Mouse (Mus musculus): ENCODE results near the gene Sall4. TPM values are rescaled to one million over a fixed set of nuclear protein-coding genes. Genes with fewer than 3 reads are reported as not detected.
A peak's percentile ranks its signal among the peaks of the same experiment; 100 is the strongest.

Sall4 gene
- polyA plus RNA-seq, 1 experiment from 2014 or later = not detected

- Histone ChIP-seq H3K4me1 (replicated peaks; ENCODE audit: insufficient read depth, low read length) (peaks cover 17% of the 10 kb centered on the region), H3K4me2 (ENCODE audit: low read length) (peak overlapping the region; percentile 61), H3K27ac (no peak overlapping the region), H3K9ac (ENCODE audit: low read depth, low read length) (no peak overlapping the region), H3K4me3 (replicated peaks; ENCODE audit: low read depth, low read length) (peak overlapping the region; percentile 29), H3K27me3 (ENCODE audit: insufficient read depth, low read length) (peaks cover 84% of the 10 kb centered on the region), H3K9me3 (replicated peaks; ENCODE audit: low read length) (no peaks in the 10 kb centered on the region), H3K36me3 (ENCODE audit: insufficient read depth, low read length) (no peaks in the 10 kb centered on the region)
- ATAC-seq (replicated peaks; ENCODE audit: low FRiP score, low read depth) (no peak), DNase-seq (ENCODE audit: low spot score) (no peak)
- TF ChIP-seq CTCF (IDR thresholded peaks at IDR 0.05; ENCODE audit: low read depth) = no peak
- under 1% methylated on average over 47 of the region's 52 CpGs for WGBS
Measured at GRCm38 (mm10) chr2:168766538-168767361, 993 bp downstream of the Sall4 start.

- under 1% methylated on average over 63 of the region's 65 CpGs for WGBS
- peaks cover 92% of the 10 kb centered on the region for H3K27me3 ChIP-seq (ENCODE audit: insufficient read depth, low read length)
Measured at GRCm38 (mm10) chr2:168765696-168766537, 1.8 kb downstream of the Sall4 start.

GRCm38 (mm10) chr2:168765065-168765681, 2.6 kb downstream of the Sall4 start:
- H3K27ac ChIP-seq = no peak overlapping the region
- ATAC-seq (replicated peaks; ENCODE audit: low FRiP score, low read depth) = no peak
- DNase-seq (ENCODE audit: low spot score) = peak; percentile 46

More at GRCm38 (mm10) chr2:168765696-168766537, 1.8 kb downstream of the Sall4 start:
- ATAC-seq (replicated peaks; ENCODE audit: low FRiP score, low read depth) = no peak
- Histone ChIP-seq H3K9me3 (replicated peaks; ENCODE audit: low read length) (no peaks in the 10 kb centered on the region), H3K4me1 (replicated peaks; ENCODE audit: insufficient read depth, low read length) (peaks cover 17% of the 10 kb centered on the region), H3K4me3 (replicated peaks; ENCODE audit: low read depth, low read length) (peak overlapping the region; percentile 29), H3K4me2 (ENCODE audit: low read length) (peak overlapping the region; percentile 61), H3K36me3 (ENCODE audit: insufficient read depth, low read length) (no peaks in the 10 kb centered on the region), H3K9ac (ENCODE audit: low read depth, low read length) (no peak overlapping the region; the same call in 1 of the 2 replicates), H3K27ac (no peak overlapping the region)
- no peak for DNase-seq (ENCODE audit: low spot score)
- TF ChIP-seq CTCF (IDR thresholded peaks at IDR 0.05; ENCODE audit: low read depth) = no peak

GRCm38 (mm10) chr2:168764460-168764867, 3.3 kb downstream of the Sall4 start:
- Histone ChIP-seq H3K4me2 (ENCODE audit: low read length) (no peak overlapping the region), H3K4me1 (replicated peaks; ENCODE audit: insufficient read depth, low read length) (peaks cover 17% of the 10 kb centered on the region), H3K36me3 (ENCODE audit: insufficient read depth, low read length) (no peaks in the 10 kb centered on the region), H3K9me3 (replicated peaks; ENCODE audit: low read length) (no peaks in the 10 kb centered on the region), H3K9ac (ENCODE audit: low read depth, low read length) (no peak overlapping the region), H3K27me3 (ENCODE audit: insufficient read depth, low read length) (peaks cover 81% of the 10 kb centered on the region), H3K27ac (no peak overlapping the region), H3K4me3 (replicated peaks; ENCODE audit: low read depth, low read length) (no peak overlapping the region)
- 18% methylated on average over 9 of the region's 9 CpGs for WGBS
- DNase-seq (ENCODE audit: low spot score) (no peak), ATAC-seq (replicated peaks; ENCODE audit: low FRiP score, low read depth) (no peak)
- no peak for TF ChIP-seq CTCF (IDR thresholded peaks at IDR 0.05; ENCODE audit: low read depth)

More at GRCm38 (mm10) chr2:168765065-168765681, 2.6 kb downstream of the Sall4 start:
- Histone ChIP-seq H3K4me1 (replicated peaks; ENCODE audit: insufficient read depth, low read length) (peaks cover 17% of the 10 kb centered on the region), H3K36me3 (ENCODE audit: insufficient read depth, low read length) (no peaks in the 10 kb centered on the region), H3K9me3 (replicated peaks; ENCODE audit: low read length) (no peaks in the 10 kb centered on the region), H3K9ac (ENCODE audit: low read depth, low read length) (no peak overlapping the region), H3K4me2 (ENCODE audit: low read length) (peak overlapping the region; percentile 61), H3K4me3 (replicated peaks; ENCODE audit: low read depth, low read length) (peak overlapping the region; percentile 29; the same call in 1 of the 2 replicates), H3K27me3 (ENCODE audit: insufficient read depth, low read length) (peaks cover 86% of the 10 kb centered on the region)
- WGBS = 1% methylated on average over 32 of the region's 32 CpGs
- TF ChIP-seq CTCF (IDR thresholded peaks at IDR 0.05; ENCODE audit: low read depth) = peak; percentile 65

GRCm38 (mm10) chr2:168763785-168764184, 4.0 kb downstream of the Sall4 start:
- no peaks in the 10 kb centered on the region for H3K9me3 ChIP-seq (replicated peaks; ENCODE audit: low read length)
- H3K27me3 ChIP-seq (ENCODE audit: insufficient read depth, low read length) = peaks cover 76% of the 10 kb centered on the region
- H3K4me1 ChIP-seq (replicated peaks; ENCODE audit: insufficient read depth, low read length) = peaks cover 17% of the 10 kb centered on the region
- H3K36me3 ChIP-seq (ENCODE audit: insufficient read depth, low read length) = no peaks in the 10 kb centered on the region
- WGBS = 17% methylated on average over 7 of the region's 7 CpGs
- DNase-seq (ENCODE audit: low spot score) (no peak), ATAC-seq (replicated peaks; ENCODE audit: low FRiP score, low read depth) (no peak)
- no peak overlapping the region for H3K9ac ChIP-seq (ENCODE audit: low read depth, low read length)
- H3K27ac ChIP-seq = no peak overlapping the region
- no peak for TF ChIP-seq CTCF (IDR thresholded peaks at IDR 0.05; ENCODE audit: low read depth)
- H3K4me3 ChIP-seq (replicated peaks; ENCODE audit: low read depth, low read length) = no peak overlapping the region
- no peak overlapping the region for H3K4me2 ChIP-seq (ENCODE audit: low read length)

GRCm38 (mm10) chr2:168762411-168762815, 5.3 kb downstream of the Sall4 start:
- Histone ChIP-seq H3K27me3 (ENCODE audit: insufficient read depth, low read length) (peaks cover 62% of the 10 kb centered on the region), H3K4me2 (ENCODE audit: low read length) (no peak overlapping the region)
- no peak for ATAC-seq (replicated peaks; ENCODE audit: low FRiP score, low read depth)

More at GRCm38 (mm10) chr2:168762411-168762815, 5.3 kb downstream of the Sall4 start:
- no peak for TF ChIP-seq CTCF (IDR thresholded peaks at IDR 0.05; ENCODE audit: low read depth)
- Histone ChIP-seq H3K4me3 (replicated peaks; ENCODE audit: low read depth, low read length) (no peak overlapping the region), H3K36me3 (ENCODE audit: insufficient read depth, low read length) (no peaks in the 10 kb centered on the region), H3K9me3 (replicated peaks; ENCODE audit: low read length) (no peaks in the 10 kb centered on the region), H3K4me1 (replicated peaks; ENCODE audit: insufficient read depth, low read length) (peaks cover 17% of the 10 kb centered on the region), H3K27ac (no peak overlapping the region), H3K9ac (ENCODE audit: low read depth, low read length) (no peak overlapping the region)
- WGBS = 1% methylated on average over 12 of the region's 12 CpGs
- peak; percentile 32 for DNase-seq (ENCODE audit: low spot score)

Measured in kidney, postnatal 0 days (tissue).